Mouse (Mus musculus): ENCODE results near the gene Olfr70. TPM values are rescaled to one million over a fixed set of nuclear protein-coding genes. Genes with fewer than 3 reads are reported as not detected.

The Olfr70 gene
- total RNA-seq, 2 experiments from 2014 or later, result not detected

DNA sequence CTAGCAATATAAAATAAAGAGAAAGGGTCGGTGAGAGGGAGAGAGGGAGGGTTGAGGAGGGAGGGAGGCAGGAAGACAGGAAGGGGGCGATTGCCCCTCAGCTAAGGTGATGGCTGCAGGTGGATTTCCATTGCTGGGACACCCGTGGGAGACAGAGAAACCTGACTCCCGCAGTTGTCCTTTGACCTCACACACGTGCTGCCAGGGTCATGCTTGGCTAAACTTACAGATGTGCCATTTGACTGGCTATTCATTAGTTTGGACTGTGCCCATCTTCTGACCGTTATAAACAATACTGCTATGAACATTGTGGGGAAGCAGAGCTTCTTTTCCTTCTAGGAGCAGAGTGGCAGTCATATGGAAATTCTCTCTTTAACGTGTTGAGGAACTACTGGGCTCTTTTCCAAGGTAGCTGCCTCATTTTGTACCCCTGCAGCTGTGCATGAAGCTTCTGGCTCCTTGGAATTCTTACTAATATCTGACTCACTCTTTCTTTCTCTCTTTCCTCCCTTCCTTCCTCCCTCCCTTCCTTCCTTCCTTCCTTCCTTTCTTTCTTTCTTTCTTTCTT is 13.1 kb upstream of the Olfr70 start:
- ATAC-seq (replicated peaks; ENCODE audit: poor library complexity, severe bottlenecking), result no peak

DNA sequence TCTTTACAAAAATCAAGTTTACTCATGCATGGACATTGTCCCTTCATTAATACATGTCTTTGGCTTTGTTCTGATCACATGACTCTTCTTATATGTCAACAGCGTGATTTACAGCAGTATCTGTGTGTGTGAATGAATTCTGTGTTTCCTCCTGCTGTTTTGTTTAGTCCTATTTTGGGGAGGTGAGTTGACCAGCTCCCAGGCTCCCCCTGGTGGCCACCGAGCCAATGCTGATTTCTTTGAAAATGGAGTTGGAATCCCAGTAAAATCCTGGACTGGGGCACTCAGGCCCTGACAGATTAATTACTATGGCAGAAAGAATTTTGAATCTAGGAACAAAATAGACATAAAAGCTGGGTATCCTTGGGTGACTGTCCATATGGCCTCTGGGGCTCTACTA is 11.2 kb upstream of the Olfr70 start:
- ATAC-seq (replicated peaks; ENCODE audit: poor library complexity, severe bottlenecking), result peak; percentile 67

DNA sequence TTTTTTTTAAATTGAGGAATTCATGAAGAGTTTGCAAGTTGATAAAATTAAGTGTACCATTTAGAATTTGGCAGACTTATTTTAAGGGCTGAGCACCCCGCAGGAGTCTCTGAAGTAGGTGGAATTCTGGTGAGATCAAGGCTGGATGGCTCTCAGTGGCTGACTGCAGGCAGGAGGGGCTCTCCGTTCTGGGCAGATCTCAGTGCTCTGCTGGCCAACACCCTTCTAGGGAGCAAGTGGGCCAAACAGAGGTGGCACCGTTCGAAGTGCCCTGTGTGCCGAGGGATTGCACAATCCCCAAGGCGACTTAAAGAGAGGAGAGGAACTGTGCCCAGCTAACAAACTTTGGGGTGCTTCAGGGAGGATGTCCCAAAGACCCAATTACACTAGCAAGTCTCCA is 9.3 kb upstream of the Olfr70 start, which contains the start of gene Olfr71:
Gene Olfr71 (minus strand): TSS at position 387 of the 400 bp plus-strand sequence.
- peak; percentile 74 for ATAC-seq (replicated peaks; ENCODE audit: poor library complexity, severe bottlenecking)

DNA sequence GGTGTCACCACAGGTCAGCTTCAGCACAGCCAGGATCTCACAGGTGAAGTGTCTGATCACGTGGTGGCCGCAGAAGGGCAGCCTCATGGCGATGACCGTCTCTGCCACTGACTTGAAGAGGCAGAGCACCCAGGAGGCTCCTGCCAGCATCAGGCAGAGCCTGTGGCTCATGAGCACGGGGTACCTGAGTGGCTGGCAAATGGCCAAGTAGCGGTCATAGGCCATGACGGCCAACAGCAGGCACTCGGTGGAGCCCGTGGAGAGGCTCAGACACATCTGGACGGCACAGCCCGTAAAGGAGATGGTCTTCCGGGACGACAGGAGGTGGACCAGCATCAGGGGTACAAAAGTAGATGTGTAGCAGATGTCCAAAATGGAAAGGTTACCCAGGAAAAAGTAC is 5.4 kb upstream of the Olfr70 start:
- no peak for ATAC-seq (replicated peaks; ENCODE audit: poor library complexity, severe bottlenecking)

DNA sequence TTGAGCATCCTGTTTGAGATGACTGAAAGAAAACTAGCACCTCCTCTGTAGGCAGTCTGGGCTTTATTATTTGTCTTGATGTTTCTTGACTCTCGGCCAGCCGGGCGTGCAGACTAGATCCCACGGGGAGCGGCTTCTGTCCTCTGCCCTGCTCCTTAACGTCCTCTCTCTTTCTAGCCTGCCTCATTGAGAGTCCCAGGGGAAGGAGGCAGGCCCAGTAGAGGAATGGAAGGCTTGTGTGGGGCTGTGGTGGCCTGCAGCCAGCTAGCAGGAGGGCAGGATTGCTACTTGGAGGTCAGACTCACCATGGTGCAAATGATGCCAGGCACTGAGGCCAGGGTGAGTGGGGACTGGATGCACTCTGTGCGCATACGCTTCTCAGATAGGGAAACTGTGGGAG is 3.2 kb upstream of the Olfr70 start:
- no peak for ATAC-seq (replicated peaks; ENCODE audit: poor library complexity, severe bottlenecking)

DNA sequence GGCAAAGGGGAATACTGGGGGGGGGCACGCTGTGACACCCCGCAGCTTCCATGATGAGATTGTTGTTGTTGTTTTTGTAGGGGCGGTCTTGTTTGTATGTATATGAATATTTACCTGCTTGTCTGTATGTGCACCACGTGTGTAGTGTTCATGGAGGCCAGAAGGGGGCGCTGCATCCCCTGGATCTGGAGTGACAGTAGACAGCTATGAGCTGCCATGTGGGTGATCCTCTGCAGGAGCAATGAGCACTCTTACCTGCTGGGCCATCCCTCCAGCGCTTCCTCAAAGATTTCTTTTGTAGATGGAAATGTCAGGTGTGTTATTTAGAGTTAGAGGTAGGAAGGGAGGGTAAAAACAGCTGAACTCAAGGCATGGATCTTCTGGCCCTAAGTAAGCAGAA is 2.8 kb upstream of the Olfr70 start:
- ATAC-seq (replicated peaks; ENCODE audit: poor library complexity, severe bottlenecking), result no peak

DNA sequence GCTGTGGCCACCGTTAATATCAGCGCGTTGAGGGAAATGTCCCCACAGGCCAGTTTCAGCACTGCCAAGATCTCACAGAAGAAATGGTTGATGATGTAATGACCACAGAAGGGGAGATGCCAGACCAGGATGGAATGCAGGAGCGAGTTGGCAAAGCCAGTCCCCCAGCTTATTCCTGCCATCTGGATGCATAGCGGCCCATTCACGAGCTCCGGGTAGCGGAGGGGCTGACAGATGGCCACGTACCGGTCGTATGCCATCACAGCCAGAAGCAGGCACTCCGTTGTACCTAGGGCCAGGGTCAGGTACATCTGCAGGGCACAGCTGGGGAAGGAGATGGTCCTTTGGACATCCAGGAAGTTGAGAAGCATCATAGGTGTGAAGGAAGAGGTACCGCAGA is 4.0 kb downstream of the Olfr70 start:
- no peak for ATAC-seq (replicated peaks; ENCODE audit: poor library complexity, severe bottlenecking)

DNA sequence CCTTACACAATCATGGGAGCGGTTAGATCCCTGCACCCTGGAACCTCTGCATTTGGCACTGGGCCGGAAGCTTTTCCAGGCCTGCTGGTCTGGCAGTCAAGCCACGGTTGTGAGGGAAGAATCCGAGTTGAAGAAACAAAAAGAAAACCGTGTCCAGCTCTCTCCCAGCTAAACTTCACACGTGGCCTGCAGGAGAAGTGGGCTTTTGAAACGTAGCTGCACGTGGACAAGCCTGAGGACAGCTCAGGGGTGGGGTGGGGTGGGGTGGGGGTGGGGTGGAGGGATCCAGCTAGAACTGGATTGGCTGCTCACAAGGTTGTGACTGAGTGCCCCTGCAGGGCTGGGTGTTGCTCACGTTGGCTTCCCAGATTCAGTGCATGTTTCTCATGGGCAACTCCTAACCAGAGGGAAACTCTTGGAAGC is 5.3 kb downstream of the Olfr70 start:
- ATAC-seq (replicated peaks; ENCODE audit: poor library complexity, severe bottlenecking), result no peak

DNA sequence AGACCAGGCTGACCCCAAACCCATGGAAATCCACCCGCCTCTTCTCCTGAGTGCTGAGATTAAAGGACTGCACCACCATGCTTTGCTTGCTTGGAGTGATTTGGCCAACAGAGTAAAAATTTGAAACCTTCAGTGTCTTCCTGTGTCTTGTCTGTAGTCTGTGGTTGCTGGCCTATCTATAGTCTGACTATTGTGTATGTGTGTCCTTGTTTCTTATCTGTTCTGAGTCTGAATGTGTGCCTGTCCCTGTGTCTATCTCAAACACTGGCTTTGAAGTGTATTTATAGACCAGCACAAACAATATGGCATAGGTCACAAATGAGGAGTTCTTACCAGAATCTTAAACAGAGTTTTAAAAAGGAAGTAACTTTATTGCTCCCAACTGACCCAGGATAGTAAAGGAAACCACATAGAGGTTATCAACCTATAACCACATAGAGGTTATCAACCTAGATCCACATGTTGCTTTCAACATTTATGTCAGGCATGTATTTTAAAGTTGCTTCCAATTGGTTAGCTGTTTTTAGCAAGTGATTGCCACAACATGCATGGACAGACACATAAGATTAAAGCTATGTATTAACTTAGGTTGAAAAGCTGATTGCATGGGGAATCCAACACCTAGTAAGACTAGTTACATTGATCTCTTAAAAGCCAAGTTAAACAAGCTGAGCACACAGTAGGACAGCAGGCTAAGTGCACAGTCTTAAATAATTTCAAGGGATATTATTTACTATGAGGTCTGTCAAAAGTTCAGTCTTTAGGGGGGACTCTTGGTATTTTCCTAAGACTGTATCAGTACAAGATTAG is 6.0 kb downstream of the Olfr70 start:
- ATAC-seq (replicated peaks; ENCODE audit: poor library complexity, severe bottlenecking), result peak; percentile 28

DNA sequence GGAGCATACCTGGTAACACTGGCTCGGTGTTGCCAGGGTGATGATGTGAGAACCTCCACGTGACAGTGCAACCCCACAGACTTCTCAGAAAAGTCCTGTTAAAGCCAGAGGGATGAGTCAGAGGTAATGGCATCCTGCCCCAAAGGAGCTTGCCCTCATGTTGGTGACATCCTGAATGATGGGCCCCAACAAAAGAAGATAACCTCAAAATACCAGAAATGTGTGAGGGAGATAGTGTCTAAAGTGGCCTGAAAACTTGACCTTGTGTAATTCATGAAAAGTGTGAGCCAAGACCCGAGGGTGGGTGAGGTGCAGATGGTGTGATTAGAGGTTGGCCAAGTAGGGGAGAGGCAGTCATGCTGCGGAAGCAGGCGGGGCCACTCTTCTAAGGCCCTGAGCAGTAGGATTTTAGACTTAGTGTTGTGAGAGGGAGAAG is 6.8 kb downstream of the Olfr70 start:
- ATAC-seq (replicated peaks; ENCODE audit: poor library complexity, severe bottlenecking), result peak; percentile 88

DNA sequence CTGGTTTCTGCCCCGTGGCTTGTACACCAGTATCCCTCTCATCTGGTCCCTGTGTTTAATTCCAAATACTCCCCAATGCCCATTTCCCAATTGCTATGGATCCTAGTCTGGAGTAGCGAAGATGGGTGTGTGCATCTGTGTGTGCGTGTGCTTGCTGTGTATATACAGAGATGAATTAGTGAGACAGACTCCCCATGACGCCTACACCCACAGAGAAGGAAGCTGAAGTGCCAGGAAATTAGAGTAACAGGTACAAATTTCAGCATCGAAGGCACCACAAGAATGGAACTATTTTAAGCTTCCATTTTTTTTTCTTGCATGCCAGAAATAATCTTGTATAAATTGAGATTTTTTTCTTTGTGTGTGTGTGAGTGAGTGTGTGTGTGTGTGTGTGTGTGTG is 9.6 kb downstream of the Olfr70 start:
- ATAC-seq (replicated peaks; ENCODE audit: poor library complexity, severe bottlenecking), result no peak

DNA sequence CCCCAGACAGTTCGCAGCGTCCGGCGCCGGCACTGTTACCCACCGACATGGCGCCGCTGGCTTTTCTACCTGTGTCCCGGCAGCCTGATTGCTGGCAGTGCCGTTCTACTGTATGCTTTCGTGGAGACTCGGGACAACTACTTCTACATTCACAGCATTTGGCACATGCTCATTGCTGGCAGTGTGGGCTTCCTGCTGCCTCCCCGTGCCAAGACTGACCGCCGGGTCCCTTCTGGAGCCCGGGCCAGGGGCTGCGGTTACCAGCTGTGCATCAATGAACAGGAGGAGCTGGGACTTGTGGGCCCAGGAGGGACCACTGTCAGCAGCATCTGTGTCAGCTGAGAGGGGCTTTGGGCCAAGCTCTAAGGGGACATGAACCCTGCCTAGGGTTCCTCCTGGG is 10.6 kb downstream of the Olfr70 start:
- ATAC-seq (replicated peaks; ENCODE audit: poor library complexity, severe bottlenecking), result no peak

DNA sequence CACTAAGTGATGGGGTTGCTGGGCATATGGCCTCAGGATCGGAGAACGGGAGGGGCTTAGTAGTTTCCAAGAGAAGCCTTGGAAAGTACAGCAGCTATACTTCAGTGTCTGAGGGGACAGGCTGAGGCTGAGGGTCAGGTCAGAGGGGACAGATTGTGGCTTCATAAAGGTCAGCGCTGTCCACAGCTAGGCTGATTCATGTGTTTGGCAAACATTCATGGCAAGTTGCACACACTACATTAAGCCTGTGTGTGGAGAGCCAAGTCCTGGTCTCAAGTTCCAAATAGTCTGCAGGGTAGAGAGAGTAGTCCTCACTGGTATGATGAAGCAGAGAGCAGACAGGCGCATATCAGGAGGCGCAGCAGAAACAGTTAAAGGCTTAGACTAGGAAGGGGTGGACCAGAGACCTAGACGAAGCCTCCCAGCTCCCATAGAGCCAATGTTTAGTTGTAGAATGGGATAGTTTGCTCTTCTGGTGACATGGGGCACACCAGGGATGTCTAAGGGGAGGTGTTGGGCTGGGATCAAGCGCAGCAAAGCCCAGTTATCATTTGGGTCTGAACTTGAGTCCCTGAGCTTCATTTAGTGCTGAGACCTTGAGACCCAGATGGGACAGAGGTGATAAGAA is 21.1 kb downstream of the Olfr70 start:
- ATAC-seq (replicated peaks; ENCODE audit: poor library complexity, severe bottlenecking), result no peak

DNA sequence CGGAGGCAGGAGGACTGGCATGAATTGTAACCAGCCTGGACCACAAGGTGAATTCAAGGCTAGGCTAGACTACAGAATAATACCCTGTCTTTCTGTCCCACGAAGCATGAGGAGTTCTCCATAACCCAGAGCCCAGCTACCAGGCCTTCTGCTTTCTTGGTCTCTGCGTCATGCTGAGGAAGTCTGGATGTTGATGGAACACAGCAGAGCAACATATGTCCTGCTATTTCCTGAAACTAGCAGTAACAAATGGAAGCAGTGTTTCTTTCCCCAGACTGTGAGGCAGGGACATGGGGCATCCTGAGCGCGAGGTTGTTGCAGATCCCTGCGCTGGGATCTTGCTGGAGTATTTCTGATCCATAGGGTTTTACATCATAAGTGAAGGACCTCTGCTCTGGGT is 22.1 kb downstream of the Olfr70 start:
- no peak for ATAC-seq (replicated peaks; ENCODE audit: poor library complexity, severe bottlenecking)

DNA sequence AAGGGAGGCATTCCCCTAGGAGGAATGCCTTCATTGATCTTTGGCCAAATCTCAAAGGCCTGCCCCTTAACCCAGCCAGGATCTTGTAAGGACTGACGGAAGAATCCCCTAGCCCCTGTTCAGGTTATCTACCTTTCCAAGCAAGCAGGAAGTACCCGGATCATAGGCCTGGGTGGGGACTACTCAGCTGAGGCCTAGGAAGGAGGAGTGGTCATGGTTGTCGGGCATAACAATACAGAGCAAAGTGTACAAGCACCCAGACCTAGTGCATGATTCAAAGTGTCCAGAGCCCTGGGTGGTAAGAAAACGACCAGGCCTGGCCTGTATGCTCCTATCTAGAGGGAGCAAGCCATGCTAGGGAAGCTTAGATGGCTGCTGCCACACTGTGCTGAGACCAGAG is 25.0 kb downstream of the Olfr70 start:
- no peak for ATAC-seq (replicated peaks; ENCODE audit: poor library complexity, severe bottlenecking)

DNA sequence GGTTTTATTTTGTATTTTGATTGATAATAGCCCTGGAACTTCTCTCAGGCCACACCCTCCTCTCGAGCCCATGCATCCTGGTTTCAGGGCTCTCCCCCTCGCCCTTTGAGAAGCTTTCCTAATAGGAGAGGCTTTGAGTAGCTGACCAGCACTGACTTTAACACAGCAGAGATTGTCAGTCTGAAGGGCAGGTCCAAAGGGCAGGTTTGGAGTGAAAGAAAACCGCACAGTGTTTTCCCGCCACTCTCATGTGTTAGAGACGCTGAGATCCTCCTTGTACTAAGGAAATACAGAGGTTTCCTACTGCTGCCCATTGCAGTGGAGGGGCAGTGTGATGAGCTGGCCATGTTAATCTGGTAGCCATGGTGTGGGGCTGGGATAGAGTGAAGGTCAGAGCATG is 25.6 kb downstream of the Olfr70 start:
- ATAC-seq (replicated peaks; ENCODE audit: poor library complexity, severe bottlenecking), result no peak

DNA sequence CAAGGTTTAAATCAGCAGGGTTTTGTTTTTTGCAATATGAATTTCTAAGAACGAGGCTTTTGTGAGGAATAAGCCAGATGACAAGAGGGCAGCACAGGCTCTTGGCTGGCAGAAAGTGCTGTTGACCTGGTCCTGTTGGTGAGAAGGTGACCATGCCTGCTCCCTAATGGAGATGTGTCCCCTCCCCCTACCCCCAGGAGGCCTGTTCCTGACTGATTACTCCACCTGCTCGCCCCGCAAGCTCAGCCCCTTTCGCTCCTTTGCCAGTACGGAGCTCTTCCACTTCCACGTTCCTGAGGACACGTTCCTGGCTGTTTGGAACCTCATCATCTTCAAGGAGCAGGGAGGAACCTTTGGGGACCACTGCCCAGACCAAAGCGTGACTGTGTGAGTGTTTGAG is 26.9 kb downstream of the Olfr70 start:
- ATAC-seq (replicated peaks; ENCODE audit: poor library complexity, severe bottlenecking), result no peak

DNA sequence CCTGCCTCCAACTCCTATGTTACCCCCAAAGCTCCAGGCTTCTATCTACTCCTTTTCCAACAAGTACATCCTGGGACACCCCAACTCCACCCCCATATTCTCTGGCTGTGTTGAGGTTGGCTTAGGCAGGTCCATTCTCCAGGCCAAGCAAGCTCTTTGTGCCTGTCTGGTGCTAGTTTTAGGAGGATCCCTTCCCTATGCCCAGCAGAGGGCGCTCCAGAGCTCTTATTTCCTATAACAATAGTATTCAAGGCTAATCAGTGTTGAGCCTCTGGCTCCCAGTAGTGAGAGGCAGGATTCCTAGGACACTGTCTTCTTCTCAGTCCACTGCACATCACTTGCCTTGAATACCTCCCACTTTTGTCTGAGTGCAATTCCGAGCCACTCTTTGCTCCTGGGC is 28.5 kb downstream of the Olfr70 start:
- ATAC-seq (replicated peaks; ENCODE audit: poor library complexity, severe bottlenecking), result peak; percentile 50

DNA sequence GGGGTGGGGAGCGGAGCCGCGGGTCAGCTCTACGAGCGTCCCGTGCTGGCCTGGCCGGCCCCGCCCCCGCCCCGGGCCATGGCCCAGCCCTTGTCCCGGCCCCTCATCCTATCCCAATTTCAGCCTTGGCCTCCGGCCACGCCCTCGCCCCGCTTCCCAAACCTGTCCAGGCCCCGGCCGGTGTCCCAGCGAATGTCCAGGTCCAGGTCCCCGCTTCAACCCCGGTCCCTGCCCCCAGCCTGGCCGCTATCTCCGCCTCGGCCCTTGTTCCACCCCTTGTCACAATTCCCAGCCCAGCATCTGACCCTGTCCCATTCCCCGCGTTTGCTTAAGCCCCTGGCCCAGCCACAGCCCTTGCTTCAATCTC is 31.2 kb downstream of the Olfr70 start:
- peak; percentile 47 for ATAC-seq (replicated peaks; ENCODE audit: poor library complexity, severe bottlenecking)

DNA sequence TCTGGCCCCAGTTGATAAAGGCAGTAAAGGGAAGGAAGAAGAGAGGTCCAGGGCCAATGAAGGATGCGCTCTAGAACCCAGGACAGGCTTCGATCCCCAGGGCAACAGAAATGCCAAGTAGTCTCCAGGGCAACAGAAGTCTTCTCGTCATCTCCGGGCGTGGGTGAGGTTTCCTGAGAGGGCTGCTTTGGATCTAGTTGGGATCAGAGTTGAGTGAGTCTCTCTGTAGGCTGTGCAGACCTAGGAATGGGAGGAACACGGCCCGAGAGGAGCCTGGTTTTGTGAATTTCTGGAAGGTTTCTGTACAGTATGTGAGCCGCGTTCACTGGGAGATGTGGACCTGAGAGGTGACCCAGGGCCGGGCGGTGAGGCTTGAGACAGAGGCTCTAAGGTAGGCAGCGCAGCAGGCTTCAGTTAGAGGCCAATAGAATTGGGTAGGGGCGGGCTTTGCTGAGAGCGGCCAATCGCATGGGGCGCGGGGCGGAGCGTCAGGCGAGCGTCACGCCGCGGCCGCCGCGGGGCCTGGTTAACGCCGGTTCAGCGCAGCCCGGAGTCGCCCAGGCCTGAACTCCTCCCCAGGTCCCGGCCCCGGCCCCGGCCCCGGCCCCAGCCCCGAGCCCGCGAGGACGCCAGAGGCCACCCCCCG is 31.7 kb downstream of the Olfr70 start, which contains the start of the genes Tmem8b and Fam221b:
Gene Tmem8b (plus strand): TSS at position 190 of the 646 bp plus-strand sequence.
Gene Fam221b (minus strand): TSS at position 364 of the 646 bp plus-strand sequence.
- peak; percentile 88 for ATAC-seq (replicated peaks; ENCODE audit: poor library complexity, severe bottlenecking)

DNA sequence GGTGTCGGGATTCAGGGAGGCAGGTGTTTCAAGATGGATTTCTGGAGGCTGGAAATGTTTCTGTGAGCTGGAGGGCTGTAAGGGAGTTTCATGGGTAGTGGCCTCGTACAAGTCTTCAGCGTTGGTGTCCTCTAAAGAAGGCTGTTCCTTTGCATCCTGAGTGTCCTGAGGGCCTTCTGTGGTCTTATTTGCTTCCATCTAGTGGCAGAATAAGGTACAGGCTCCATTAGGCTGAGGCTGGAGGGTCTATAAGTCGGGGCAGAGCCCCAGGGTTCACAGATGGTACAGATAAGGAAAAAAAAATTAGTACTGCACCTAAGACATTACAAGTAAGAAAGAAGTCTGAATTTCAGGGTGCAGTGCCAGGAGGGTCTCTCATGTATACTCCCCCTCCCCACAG is 34.2 kb downstream of the Olfr70 start:
- ATAC-seq (replicated peaks; ENCODE audit: poor library complexity, severe bottlenecking), result peak; percentile 53
